Mouse (Mus musculus): Measurements from ENCODE around the gene Slc26a11. TPM values are rescaled to one million over a fixed set of nuclear protein-coding genes. Genes with fewer than 3 reads are reported as not detected.

Gene Slc26a11
- polyA plus RNA-seq (2012; rRNA removed) = 5.3 and 6.9 TPM in 2 replicates

DNA sequence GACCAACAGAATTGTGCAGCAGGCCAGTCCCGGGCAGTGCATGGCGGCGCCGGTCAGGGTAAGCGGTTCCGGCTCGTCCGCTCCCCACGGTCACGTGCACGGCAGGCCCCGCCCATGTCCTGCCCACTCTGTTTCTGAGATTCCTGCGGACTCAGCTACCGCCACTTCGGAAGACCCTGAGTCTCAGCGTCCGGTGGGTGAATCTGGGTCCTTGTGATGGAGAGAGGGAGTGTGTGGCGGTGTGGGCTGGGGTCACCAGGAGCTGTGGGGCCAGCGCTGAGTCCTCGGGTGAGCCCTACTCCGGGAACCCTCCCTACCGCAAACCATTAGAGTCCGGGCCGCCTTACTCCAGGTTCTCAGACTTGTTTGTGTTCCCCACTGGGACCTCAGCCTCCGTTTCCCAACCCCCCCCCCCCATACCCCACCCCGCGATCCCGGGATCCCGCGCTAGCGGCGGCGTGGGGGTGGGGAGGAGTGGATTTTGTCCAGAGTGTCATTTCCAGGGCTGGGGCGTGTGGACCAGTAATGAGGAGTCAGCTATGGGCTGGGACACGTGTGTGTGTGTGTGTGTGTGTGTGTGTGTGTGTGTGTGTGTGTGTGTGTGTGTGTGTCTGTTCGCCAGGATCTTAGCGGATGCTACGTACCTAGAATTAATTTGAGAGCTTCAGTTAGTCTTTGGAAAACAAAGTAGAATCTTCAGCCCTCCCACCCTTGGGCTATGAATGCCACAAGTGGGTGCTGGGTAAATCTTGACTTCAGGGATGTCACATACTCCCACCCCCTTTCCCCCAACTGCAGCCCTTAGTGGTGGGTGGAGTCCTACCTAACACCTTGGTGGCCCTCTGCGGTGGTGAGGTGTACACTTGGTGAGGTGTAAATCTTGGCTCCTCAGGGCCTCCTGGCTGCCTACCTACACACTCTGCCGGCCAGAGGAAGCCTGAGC lies at the start of gene Slc26a11, which contains the start of gene Sgsh:
Gene Slc26a11, plus strand, starts transcription at position 115 of the 943 bp plus-strand sequence.
Gene Sgsh, minus strand, starts transcription at position 94 of the 943 bp plus-strand sequence.

GRCm38 (mm10) chr11:119307658-119307867 lies 47.8 kb upstream of the Slc26a11 start, which contains the start of gene Card14:
Card14 (plus strand) TSS chr11:119307768.

GRCm38 (mm10) chr11:119392800-119393482 lies 37.6 kb downstream of the Slc26a11 start, which contains the start of gene Rnf213:
Rnf213 (plus strand) TSS chr11:119393100.

Other genes starting within 250 kb of the Slc26a11 start
- 83.6 and 90.9 TPM in 2 replicates for gene Tbc1d16, start 127.1 kb upstream of the Slc26a11 start, polyA plus RNA-seq (2012; rRNA removed)
- 11.4 and 12.5 TPM in 2 replicates for gene Ccdc40, start 127.0 kb upstream of the Slc26a11 start, polyA plus RNA-seq (2012; rRNA removed)
- gene Gaa, start 87.7 kb upstream of the Slc26a11 start, polyA plus RNA-seq (2012; rRNA removed) = 109 and 111 TPM in 2 replicates
- gene Eif4a3, start 55.5 kb upstream of the Slc26a11 start, polyA plus RNA-seq (2012; rRNA removed) = 172 TPM in 2 replicates
- gene Card14, start 47.8 kb upstream of the Slc26a11 start, polyA plus RNA-seq (2012; rRNA removed) = 0.51 and 0.65 TPM in 2 replicates
- 2.5 and 2.6 TPM in 2 replicates for gene Sgsh, start within 50 bp of the Slc26a11 start, polyA plus RNA-seq (2012; rRNA removed)
- 4.7 and 7.3 TPM in 2 replicates for gene Rnf213, start 37.5 kb downstream of the Slc26a11 start, polyA plus RNA-seq (2012; rRNA removed)
- gene Endov, start 135.8 kb downstream of the Slc26a11 start, polyA plus RNA-seq (2012; rRNA removed) = 20.5 and 21.3 TPM in 2 replicates
- 8.5 and 8.8 TPM in 2 replicates for gene Nptx1, start 192.2 kb downstream of the Slc26a11 start, polyA plus RNA-seq (2012; rRNA removed)
- gene Rptor, start 247.3 kb downstream of the Slc26a11 start, polyA plus RNA-seq (2012; rRNA removed) = 22.1 and 22.3 TPM in 2 replicates

All from central nervous system, embryonic 18 days (tissue).